Mouse (Mus musculus): ENCODE measurements around the gene Mki67. TPM values are rescaled to one million over a fixed set of nuclear protein-coding genes. Genes with fewer than 3 reads are reported as not detected.

The Mki67 gene
- total RNA-seq (2014; rRNA removed) (17.5 and 29.4 TPM in 2 replicates), polyA plus RNA-seq (2015; fragmentation: Nextera tagmentation; extraction: Ambion mirVana) (10.6 and 10.8 TPM in 2 replicates)

DNA sequence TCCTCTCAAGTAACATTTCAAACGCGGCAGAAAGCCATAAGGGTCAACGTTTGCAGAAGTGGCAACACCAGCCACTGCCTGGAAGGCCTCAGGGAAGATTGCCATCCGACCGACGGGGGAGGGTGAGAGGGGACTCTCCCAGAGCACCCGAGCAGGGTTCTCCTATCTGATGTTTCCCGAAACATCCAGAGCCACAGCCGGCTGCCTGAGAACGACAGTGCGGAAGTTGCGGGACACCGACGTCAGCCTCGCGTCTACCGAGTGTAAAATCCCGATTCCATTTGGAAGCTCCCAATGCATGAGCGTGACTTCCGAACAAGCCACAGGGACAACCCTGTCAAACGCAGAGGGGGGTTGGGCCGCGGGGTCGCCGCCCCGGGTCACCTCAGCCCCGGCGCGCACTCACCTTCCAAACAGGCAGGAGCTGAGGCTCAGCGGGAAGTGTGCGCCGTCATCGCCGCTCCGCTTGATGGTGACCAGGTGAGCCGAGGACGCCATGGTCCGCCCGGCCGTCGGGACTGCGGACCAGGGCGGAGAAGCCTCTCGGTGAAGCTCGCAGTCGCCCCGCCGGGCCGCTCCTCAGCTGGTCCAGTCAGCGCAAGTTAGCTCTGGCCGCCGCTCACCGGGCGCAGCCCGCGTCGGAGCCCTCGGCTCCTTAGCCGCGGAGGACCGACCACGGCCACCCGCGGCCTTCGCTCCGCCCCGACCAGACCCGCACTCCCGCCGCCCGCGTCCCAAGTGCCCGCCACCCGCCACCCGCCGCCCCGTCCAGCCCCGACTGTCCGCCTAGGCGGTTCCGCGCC is at the start of gene Mki67:
TSS of gene Mki67 (minus strand) at position 720 of the 803 bp plus-strand sequence.
- Histone ChIP-seq H3K4me1 (ENCODE audit: insufficient read depth, low read length) (no peaks in the 10 kb centered on the region), H3K9ac (replicated peaks; ENCODE audit: low read length) (peak within 1 kb of the TSS; percentile 59), H3K9me3 (ENCODE audit: low read length) (no peaks in the 10 kb centered on the region), H3K27me3 (ENCODE audit: insufficient read depth, low read length) (no peaks in the 10 kb centered on the region), H3K27ac (no peak within 1 kb of the TSS), H3K36me3 (ENCODE audit: insufficient read depth, low read length) (no peaks in the 10 kb centered on the region), H3K4me3 (ENCODE audit: low read length) (peak within 1 kb of the TSS; percentile 86), H3K4me2 (ENCODE audit: low read depth, low read length) (peak within 1 kb of the TSS; percentile 98)
- WGBS = under 1% methylated on average over 79 of the region's 82 CpGs
- peak; percentile 81 for ATAC-seq
- peak; percentile 37 for DNase-seq (ENCODE audit: low spot score)
- no peak for TF ChIP-seq CTCF (IDR thresholded peaks at IDR 0.05; ENCODE audit: low read depth)

GRCm38 (mm10) chr7:135763311-135763710 is 47.1 kb upstream of the Mki67 start:
- 90% methylated on average over 2 of the region's 2 CpGs for WGBS
- Histone ChIP-seq H3K4me1 (ENCODE audit: insufficient read depth, low read length) (no peaks in the 10 kb centered on the region; the same call in 1 of the 2 replicates), H3K36me3 (ENCODE audit: insufficient read depth, low read length) (no peaks in the 10 kb centered on the region), H3K4me3 (ENCODE audit: low read length) (no peak overlapping the region), H3K27ac (no peak overlapping the region), H3K9me3 (ENCODE audit: low read length) (no peaks in the 10 kb centered on the region), H3K4me2 (ENCODE audit: low read depth, low read length) (no peak overlapping the region), H3K27me3 (ENCODE audit: insufficient read depth, low read length) (no peaks in the 10 kb centered on the region), H3K9ac (replicated peaks; ENCODE audit: low read length) (no peak overlapping the region)
- no peak for TF ChIP-seq CTCF (IDR thresholded peaks at IDR 0.05; ENCODE audit: low read depth)
- no peak for ATAC-seq
- no peak for DNase-seq (ENCODE audit: low spot score)

GRCm38 (mm10) chr7:135758754-135759510 is 42.8 kb upstream of the Mki67 start:
- H3K4me2 ChIP-seq (ENCODE audit: low read depth, low read length) = no peak overlapping the region
- no peaks in the 10 kb centered on the region for H3K36me3 ChIP-seq (ENCODE audit: insufficient read depth, low read length)
- no peak for TF ChIP-seq CTCF (IDR thresholded peaks at IDR 0.05; ENCODE audit: low read depth)
- H3K4me1 ChIP-seq (ENCODE audit: insufficient read depth, low read length) = no peaks in the 10 kb centered on the region; the same call in 1 of the 2 replicates
- 58% methylated on average over 12 of the region's 12 CpGs for WGBS
- 0 out of 2 replicates have a peak, but pooled peaks have one; percentile 51 for ATAC-seq
- H3K9ac ChIP-seq (replicated peaks; ENCODE audit: low read length) = no peak overlapping the region
- DNase-seq (ENCODE audit: low spot score) = peak; percentile 34
- no peak overlapping the region for H3K27ac ChIP-seq
- H3K4me3 ChIP-seq (ENCODE audit: low read length) = no peak overlapping the region
- no peaks in the 10 kb centered on the region for H3K27me3 ChIP-seq (ENCODE audit: insufficient read depth, low read length)
- H3K9me3 ChIP-seq (ENCODE audit: low read length) = no peaks in the 10 kb centered on the region

DNA sequence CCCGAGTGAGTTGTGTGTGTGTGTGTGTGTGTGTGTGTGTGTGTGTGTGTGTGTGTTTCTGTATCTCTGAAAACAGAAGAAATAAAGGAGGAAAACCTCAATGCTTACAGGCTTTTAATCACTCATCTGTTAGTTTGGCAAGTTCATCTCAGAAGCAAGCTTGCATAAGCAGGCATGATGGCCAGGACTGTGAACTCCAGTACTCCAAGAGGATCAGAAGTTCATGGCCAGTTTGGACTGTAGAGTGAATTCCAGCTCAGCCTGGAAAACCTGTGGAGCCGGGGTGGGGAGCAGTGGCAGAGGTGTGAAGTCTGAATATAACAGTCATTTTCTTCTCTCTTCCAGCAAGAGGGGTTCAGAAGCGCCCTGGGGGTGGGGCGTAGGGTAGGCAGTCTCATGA is 42.0 kb upstream of the Mki67 start:
- 75% methylated on average over 4 of the region's 4 CpGs for WGBS
- TF ChIP-seq CTCF (IDR thresholded peaks at IDR 0.05; ENCODE audit: low read depth) = no peak
- DNase-seq (ENCODE audit: low spot score) = no peak

GRCm38 (mm10) chr7:135756984-135757586 is 40.9 kb upstream of the Mki67 start:
- DNase-seq (ENCODE audit: low spot score) = peak; percentile 31
- no peak overlapping the region for H3K27ac ChIP-seq
- no peak overlapping the region for H3K4me2 ChIP-seq (ENCODE audit: low read depth, low read length)
- no peaks in the 10 kb centered on the region for H3K36me3 ChIP-seq (ENCODE audit: insufficient read depth, low read length)
- 68% methylated on average over 6 of the region's 6 CpGs for WGBS
- H3K27me3 ChIP-seq (ENCODE audit: insufficient read depth, low read length) = no peaks in the 10 kb centered on the region
- no peak for TF ChIP-seq CTCF (IDR thresholded peaks at IDR 0.05; ENCODE audit: low read depth)
- H3K4me3 ChIP-seq (ENCODE audit: low read length) = no peak overlapping the region
- ATAC-seq = no peak
- H3K9ac ChIP-seq (replicated peaks; ENCODE audit: low read length) = no peak overlapping the region
- H3K4me1 ChIP-seq (ENCODE audit: insufficient read depth, low read length) = no peaks in the 10 kb centered on the region; the same call in 1 of the 2 replicates
- H3K9me3 ChIP-seq (ENCODE audit: low read length) = no peaks in the 10 kb centered on the region

More for the DNA sequence above, 42.0 kb upstream of the Mki67 start:
- Histone ChIP-seq H3K4me1 (ENCODE audit: insufficient read depth, low read length) (no peaks in the 10 kb centered on the region; the same call in 1 of the 2 replicates), H3K36me3 (ENCODE audit: insufficient read depth, low read length) (no peaks in the 10 kb centered on the region), H3K9me3 (ENCODE audit: low read length) (no peaks in the 10 kb centered on the region), H3K4me3 (ENCODE audit: low read length) (no peak overlapping the region), H3K4me2 (ENCODE audit: low read depth, low read length) (no peak overlapping the region), H3K27ac (no peak overlapping the region), H3K9ac (replicated peaks; ENCODE audit: low read length) (no peak overlapping the region), H3K27me3 (ENCODE audit: insufficient read depth, low read length) (no peaks in the 10 kb centered on the region)
- ATAC-seq = no peak

- peak; percentile 82 for DNase-seq (ENCODE audit: low spot score)
- Histone ChIP-seq H3K4me2 (ENCODE audit: low read depth, low read length) (no peak overlapping the region), H3K4me3 (ENCODE audit: low read length) (no peak overlapping the region), H3K27me3 (ENCODE audit: insufficient read depth, low read length) (no peaks in the 10 kb centered on the region), H3K36me3 (ENCODE audit: insufficient read depth, low read length) (no peaks in the 10 kb centered on the region), H3K4me1 (ENCODE audit: insufficient read depth, low read length) (peaks cover 4% of the 10 kb centered on the region), H3K27ac (no peak overlapping the region), H3K9me3 (ENCODE audit: low read length) (no peaks in the 10 kb centered on the region), H3K9ac (replicated peaks; ENCODE audit: low read length) (no peak overlapping the region)
- peak; percentile 78; the same call in 1 of the 2 replicates for ATAC-seq
- TF ChIP-seq CTCF (IDR thresholded peaks at IDR 0.05; ENCODE audit: low read depth) = no peak
- WGBS = 33% methylated on average over 6 of the region's 6 CpGs
Measured at GRCm38 (mm10) chr7:135748986-135749385, 32.8 kb upstream of the Mki67 start.
